Mouse (Mus musculus) midbrain, embryonic 11.5 days (tissue): Measurements from ENCODE around the gene Olfr666. TPM values are rescaled to one million over a fixed set of nuclear protein-coding genes. Genes with fewer than 3 reads are reported as not detected.
"Not testable (repeated sequence)": the region's sequence is repeated elsewhere in the genome, so short reads cannot be mapped to it uniquely, and the experiment has no call there.

Experiments used
- ATAC-seq: fragments of 200-750 bp; cut with Nextera tagmentation; 2 replicates; pipeline ENCODE4 v1.8.0; 2017; ENCODE audit warnings: moderate TSS enrichment, moderate library complexity; ENCODE audit not compliant: low FRiP score
- DNase-seq: peaks from one replicate; pipeline ENCODE4 v3.0.0; 2015; ENCODE audit warnings: low spot score; ENCODE audit errors: missing footprints
- H3K27ac ChIP-seq: fragments of 300-500 bp; sonication (generic); 2 replicates; pipeline ENCODE4 v1.5.1; 2014; ENCODE audit warnings: low read depth, low read length
- H3K27me3 ChIP-seq: fragments of 300-500 bp; sonication (generic); 2 replicates; pipeline ENCODE4 v1.6.1; 2014; ENCODE audit warnings: mild to moderate bottlenecking, low read length, moderate library complexity, mixed read lengths; ENCODE audit not compliant: control insufficient read depth, insufficient read depth
- H3K36me3 ChIP-seq: fragments of 300-500 bp; sonication (generic); 2 replicates; pipeline ENCODE4 v1.6.1; 2014; ENCODE audit warnings: mild to moderate bottlenecking, low read length, moderate library complexity, mixed read lengths; ENCODE audit not compliant: control insufficient read depth, insufficient read depth
- H3K4me1 ChIP-seq: fragments of 300-500 bp; sonication (generic); 2 replicates; pipeline ENCODE4 v1.6.1; 2014; ENCODE audit warnings: low read length; ENCODE audit not compliant: control insufficient read depth, insufficient read depth
- H3K4me2 ChIP-seq: fragments of 300-500 bp; sonication (generic); 2 replicates; pipeline ENCODE4 v1.6.1; 2014; ENCODE audit warnings: mild to moderate bottlenecking, moderate library complexity
- H3K4me3 ChIP-seq: fragments of 300-500 bp; sonication (generic); 2 replicates; pipeline ENCODE4 v1.5.1; 2014; ENCODE audit warnings: low read depth, low read length
- H3K9ac ChIP-seq: fragments of 300-500 bp; sonication (generic); 2 replicates; pipeline ENCODE4 v1.6.1; 2014; ENCODE audit warnings: low read length
- H3K9me3 ChIP-seq: fragments of 300-500 bp; sonication (generic); 2 replicates; pipeline ENCODE4 v1.6.1; 2016; ENCODE audit warnings: low read length; ENCODE audit not compliant: control insufficient read depth
- WGBS: fragments of 180-500 bp; shearing (Covaris S2); extraction: QIAGEN DNeasy Blood & Tissue Kit; methylation state at CpG from one replicate; pipeline ENCODE4 v1.1.7; 2014; 5-methylcytosine and 5-hydroxymethylcytosine counted together
- polyA plus RNA-seq: library from polyadenylated mRNA; unstranded; fragments of >200 nt; fragmentation: Nextera tagmentation; extraction: Ambion mirVana; gene quantifications from 2 replicates; pipeline ENCODE4 v1.2.1, GENCODE M21; 2014

Olfr666 gene
- polyA plus RNA-seq, 1 experiment from 2014 or later: not detected

DNA sequence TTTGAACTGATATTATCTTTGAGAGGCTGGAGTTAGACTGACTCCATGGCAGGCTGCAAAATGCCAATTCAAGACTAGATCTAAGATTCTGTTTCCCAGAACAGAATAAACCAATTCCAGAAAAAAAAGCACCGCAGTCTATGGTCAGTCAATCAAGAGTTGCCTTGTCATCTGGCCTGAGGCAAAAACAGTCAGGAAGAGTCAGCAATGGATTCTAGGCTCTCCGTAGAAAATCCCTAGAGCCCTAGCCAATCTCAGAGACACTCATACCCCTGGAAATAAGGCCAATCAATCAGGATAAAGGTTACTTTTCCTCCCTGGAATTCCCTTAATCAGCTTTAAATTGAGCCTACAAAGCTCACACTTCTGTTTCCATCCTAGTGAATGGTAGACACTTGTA lies 44.2 kb downstream of the Olfr666 start:
- 64% methylated on average over 2 of the region's 2 CpGs for WGBS
- not testable (repeated sequence) for H3K27ac ChIP-seq, ATAC-seq, H3K27me3 ChIP-seq, H3K36me3 ChIP-seq, DNase-seq, H3K4me2 ChIP-seq, H3K9ac ChIP-seq, H3K4me3 ChIP-seq, H3K4me1 ChIP-seq, H3K9me3 ChIP-seq

DNA sequence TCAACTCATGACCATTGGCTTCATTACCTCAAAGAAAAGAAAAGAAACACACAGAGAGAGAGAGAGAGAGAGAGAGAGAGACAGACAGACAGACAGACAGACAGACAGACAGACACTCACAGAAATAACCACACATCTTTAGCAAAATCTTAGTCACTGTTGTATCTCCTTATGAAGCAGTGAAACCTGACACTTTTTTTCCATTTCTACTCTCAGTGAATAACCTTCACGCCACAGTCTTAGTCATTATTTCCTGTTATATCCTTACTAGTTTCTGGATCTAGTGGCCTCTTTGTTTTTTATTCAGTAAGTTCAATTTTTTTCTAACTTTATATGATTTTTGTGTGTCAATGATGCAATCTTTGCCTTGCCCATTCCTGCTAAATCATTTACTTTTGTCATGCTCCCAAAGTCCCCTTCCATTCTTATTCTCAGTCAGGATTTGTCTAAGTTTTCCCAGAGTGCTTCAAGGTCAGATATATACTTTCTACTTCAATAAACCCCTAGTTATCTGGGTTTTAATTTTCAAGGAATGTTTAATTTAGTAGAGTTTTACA lies 51.9 kb downstream of the Olfr666 start:
- H3K27me3 ChIP-seq: no peaks in the 10 kb centered on the region
- no peak for DNase-seq
- H3K9ac ChIP-seq: no peak overlapping the region
- H3K4me2 ChIP-seq: no peak overlapping the region
- no peak for ATAC-seq
- no peaks in the 10 kb centered on the region for H3K36me3 ChIP-seq
- H3K4me3 ChIP-seq: no peak overlapping the region
- no peaks in the 10 kb centered on the region for H3K9me3 ChIP-seq
- 83% methylated on average over 1 of the region's 1 CpGs for WGBS
- no peak overlapping the region for H3K27ac ChIP-seq
- no peaks in the 10 kb centered on the region for H3K4me1 ChIP-seq

DNA sequence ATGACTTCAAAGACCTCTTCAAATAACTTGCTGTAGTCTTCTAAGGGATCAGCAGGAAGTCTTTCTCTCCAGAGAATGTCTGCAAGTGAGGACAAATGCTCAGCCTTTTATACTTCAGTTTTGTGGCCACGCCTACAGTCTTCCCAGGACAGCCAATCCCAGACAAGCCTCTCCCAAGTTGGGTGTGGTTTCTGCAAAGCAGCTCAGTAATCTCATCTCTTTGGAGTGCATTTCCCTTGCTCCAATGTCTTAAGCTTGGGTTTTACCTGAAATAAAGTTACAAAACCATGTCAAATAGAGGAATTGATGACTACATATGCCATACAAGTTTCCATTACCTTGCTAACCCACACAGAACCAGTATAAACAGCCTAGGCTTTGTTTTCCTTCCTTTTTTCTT lies 53.2 kb downstream of the Olfr666 start, which contains the start of gene Usp17lb:
Gene Usp17lb (minus strand): TSS at position 101 of the 400 bp plus-strand sequence.
- 71% methylated on average over 1 of the region's 1 CpGs for WGBS

More for the DNA sequence above, 53.2 kb downstream of the Olfr666 start, which contains the start of gene Usp17lb:
- no peak within 1 kb of the TSS for H3K27ac ChIP-seq
- no peak within 1 kb of the TSS for H3K4me2 ChIP-seq
- no peak within 1 kb of the TSS for H3K9ac ChIP-seq
- no peaks in the 10 kb centered on the region for H3K27me3 ChIP-seq
- H3K4me1 ChIP-seq: no peaks in the 10 kb centered on the region
- H3K9me3 ChIP-seq: no peaks in the 10 kb centered on the region
- H3K4me3 ChIP-seq: no peak within 1 kb of the TSS
- DNase-seq (no peak), ATAC-seq (no peak)
- no peaks in the 10 kb centered on the region for H3K36me3 ChIP-seq

Other genes with a start within 250 kb of the Olfr666 start
- gene Olfr658, start 248.6 kb downstream of the Olfr666 start, polyA plus RNA-seq: not detected in 2 replicates
- not detected in 2 replicates for gene Olfr659, start 229.2 kb downstream of the Olfr666 start, polyA plus RNA-seq
- not detected in 2 replicates for gene Olfr661, start 209.5 kb downstream of the Olfr666 start, polyA plus RNA-seq
- gene Usp17le, start 118.5 kb downstream of the Olfr666 start, polyA plus RNA-seq: not detected in 2 replicates
- gene Usp17lb, start 53.3 kb downstream of the Olfr666 start, polyA plus RNA-seq: not detected in 2 replicates
- gene Usp17la, start 38.9 kb downstream of the Olfr666 start, polyA plus RNA-seq: not detected in 2 replicates
- gene Olfr665, start 17.9 kb downstream of the Olfr666 start, polyA plus RNA-seq: not detected in 2 replicates
- gene Olfr667, start 25.5 kb upstream of the Olfr666 start, polyA plus RNA-seq: not detected in 2 replicates
- not detected in 2 replicates for gene Olfr668, start 32.1 kb upstream of the Olfr666 start, polyA plus RNA-seq
- not detected in 2 replicates for gene Olfr669, start 38.3 kb upstream of the Olfr666 start, polyA plus RNA-seq
- not detected in 2 replicates for gene Olfr670, start 66.7 kb upstream of the Olfr666 start, polyA plus RNA-seq
- gene Olfr671, start 83.2 kb upstream of the Olfr666 start, polyA plus RNA-seq: not detected in 2 replicates
- gene Olfr672, start 106.1 kb upstream of the Olfr666 start, polyA plus RNA-seq: not detected in 2 replicates
- gene Olfr675, start 132.5 kb upstream of the Olfr666 start, polyA plus RNA-seq: not detected in 2 replicates
- not detected in 2 replicates for gene Olfr676, start 136.7 kb upstream of the Olfr666 start, polyA plus RNA-seq
- gene Olfr677, start 155.4 kb upstream of the Olfr666 start, polyA plus RNA-seq: not detected in 2 replicates
- gene Olfr678, start 168.5 kb upstream of the Olfr666 start, polyA plus RNA-seq: not detected in 2 replicates
- not detected in 2 replicates for gene Olfr679, start 185.3 kb upstream of the Olfr666 start, polyA plus RNA-seq
- gene Olfr680-ps1, start 196.9 kb upstream of the Olfr666 start, polyA plus RNA-seq: not detected in 2 replicates
- gene Olfr681, start 220.9 kb upstream of the Olfr666 start, polyA plus RNA-seq: not detected in 2 replicates